Mouse (Mus musculus) G1E (cell line): ENCODE measurements around the gene Marc2.

Source experiments
- CTCF ChIP-seq: IDR thresholded peaks from 2 replicates; pipeline ENCODE4 v1.5.1; 2012; ENCODE audit warnings: low read depth, low read length, inconsistent platforms, mixed read lengths
- GATA1 ChIP-seq: IDR thresholded peaks from 2 replicates; pipeline ENCODE4 v1.6.1; 2012; ENCODE audit warnings: borderline replicate concordance, low read length, inconsistent platforms, mixed read lengths
- GATA2 ChIP-seq: IDR thresholded peaks from 2 replicates; pipeline ENCODE4 v1.6.1; 2012; ENCODE audit warnings: low read depth, low read length, inconsistent platforms, borderline replicate concordance
- POLR2AphosphoS5 ChIP-seq: IDR thresholded peaks from 2 replicates; pipeline ENCODE4 v1.6.1; 2012; ENCODE audit warnings: low read depth, low read length, inconsistent platforms; ENCODE audit not compliant: insufficient replicate concordance
- TAL1 ChIP-seq: conservative IDR thresholded peaks from 2 replicates; pipeline ENCODE4 v1.6.1; 2012; ENCODE audit warnings: low read depth, low read length, inconsistent platforms, mixed read lengths

DNA sequence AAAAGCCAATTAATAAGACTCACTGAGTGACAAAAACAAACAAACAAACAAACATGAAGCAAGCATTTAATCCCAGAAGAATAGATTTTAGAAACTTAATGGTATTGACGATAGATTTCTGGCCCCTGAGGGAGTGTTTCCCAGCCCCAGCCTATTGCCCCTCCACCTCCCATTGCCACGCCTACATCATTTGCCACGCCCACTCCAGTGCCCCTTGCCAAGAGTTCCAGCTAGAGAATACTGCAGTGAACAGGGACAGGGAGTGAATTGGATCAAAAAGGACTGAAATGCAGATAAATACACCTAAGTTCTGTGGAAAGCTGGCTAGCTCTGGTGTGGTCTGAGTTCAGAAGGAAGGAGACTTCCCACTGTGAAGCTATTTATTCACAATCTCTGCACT is 82.4 kb downstream of the Marc2 start:
- no peak for TF ChIP-seq CTCF
- no peak for TF ChIP-seq TAL1
- no peak for TF ChIP-seq GATA1
- no peak for TF ChIP-seq POLR2AphosphoS5
- TF ChIP-seq GATA2: no peak
